Mouse (Mus musculus) hematopoietic stem cell, adult 5-6 weeks (primary cell): ENCODE results near the gene Dnah17. TPM values are rescaled to one million over a fixed set of nuclear protein-coding genes. Genes with fewer than 3 reads are reported as not detected.

Source experiments
- ATAC-seq, 2 experiments: fragments of 125-278 bp in 1 of 2; replicated peaks in 1 of 2; 2 replicates each; pipeline ENCODE4 v1.8.0; 2016 to 2017; ENCODE audit warnings: inconsistent platforms in 2 of 2, mild to moderate bottlenecking in 2 of 2, moderate number of reproducible peaks in 2 of 2, low read depth in 1 of 2, moderate TSS enrichment in 1 of 2; ENCODE audit not compliant: low FRiP score in 2 of 2, poor library complexity in 2 of 2, severe bottlenecking in 2 of 2, insufficient read depth in 1 of 2, low TSS enrichment in 1 of 2
- total RNA-seq: library from RNA; stranded (forward); fragments of 172-1452, 232-1000 nt; gene quantifications from 2 replicates; pipeline ENCODE4 v1.2.3, GENCODE M21; 2017

Dnah17 gene
- 0.10 and 1.1 TPM in 2 replicates for total RNA-seq

- no peak for ATAC-seq
These were observed at the start of gene Dnah17 for GRCm38 (mm10) chr11:118130534-118130933. Dnah17 (minus strand) TSS chr11:118130634.

DNA sequence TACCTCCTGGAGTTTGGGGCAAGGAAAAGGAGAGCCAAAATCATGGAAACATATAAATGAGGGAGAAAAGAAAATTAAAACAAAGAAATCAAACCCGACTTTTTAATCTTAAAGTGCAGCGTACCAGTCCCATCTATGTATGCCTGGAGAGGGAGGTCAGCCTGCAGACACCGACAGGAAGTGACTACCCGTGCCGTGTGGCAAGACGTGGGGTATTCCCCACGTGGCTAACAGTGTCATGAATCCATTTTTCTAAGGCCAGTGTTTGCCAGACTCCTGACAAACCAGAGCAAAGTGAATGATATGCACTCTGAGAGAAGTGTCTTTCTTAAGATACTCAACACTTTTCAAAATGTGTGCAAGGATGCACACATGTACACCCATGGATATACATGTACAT lies 49.8 kb upstream of the Dnah17 start:
- ATAC-seq: no peak

DNA sequence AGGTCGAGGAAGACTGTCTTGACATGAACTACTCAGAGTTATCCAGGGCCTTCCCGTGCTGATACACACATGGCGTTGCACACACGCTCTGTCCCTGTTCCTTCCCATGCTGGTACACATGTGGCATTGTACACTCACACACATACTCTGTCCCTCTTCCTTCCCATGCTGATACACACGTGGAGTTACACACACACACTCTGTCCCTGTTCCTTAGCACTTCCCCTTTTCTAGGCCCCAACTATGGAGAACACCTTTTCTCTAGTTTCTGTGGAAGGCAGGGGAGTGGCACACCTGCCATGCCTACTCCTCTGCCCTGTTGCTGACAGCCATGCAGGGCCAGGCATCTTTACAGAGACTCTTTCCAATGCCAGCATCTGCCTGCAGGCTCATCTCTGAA lies 47.8 kb upstream of the Dnah17 start:
- 0 out of 4 replicates have a peak, but pooled peaks have one; percentile 23 to 44 for ATAC-seq

DNA sequence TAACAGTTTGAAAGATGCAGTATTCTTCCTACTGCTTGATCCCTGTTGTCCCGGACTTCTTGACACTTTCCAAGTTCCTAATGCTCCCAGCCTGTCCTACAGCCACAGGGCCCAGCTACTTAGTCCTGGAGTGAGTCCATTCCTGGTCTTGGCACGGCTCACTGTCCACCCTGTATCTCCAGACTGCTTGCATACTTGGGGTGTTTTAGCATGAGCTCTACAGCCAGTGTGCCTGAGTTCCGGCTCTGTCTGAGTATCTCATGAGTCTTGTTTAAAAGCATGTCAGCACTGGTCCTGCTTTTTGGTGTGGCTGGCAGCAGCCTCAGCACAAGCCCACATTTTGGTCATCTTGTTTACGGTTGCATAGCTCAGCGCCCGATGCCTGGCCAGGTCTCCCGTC lies 44.3 kb upstream of the Dnah17 start:
- no peak for ATAC-seq

DNA sequence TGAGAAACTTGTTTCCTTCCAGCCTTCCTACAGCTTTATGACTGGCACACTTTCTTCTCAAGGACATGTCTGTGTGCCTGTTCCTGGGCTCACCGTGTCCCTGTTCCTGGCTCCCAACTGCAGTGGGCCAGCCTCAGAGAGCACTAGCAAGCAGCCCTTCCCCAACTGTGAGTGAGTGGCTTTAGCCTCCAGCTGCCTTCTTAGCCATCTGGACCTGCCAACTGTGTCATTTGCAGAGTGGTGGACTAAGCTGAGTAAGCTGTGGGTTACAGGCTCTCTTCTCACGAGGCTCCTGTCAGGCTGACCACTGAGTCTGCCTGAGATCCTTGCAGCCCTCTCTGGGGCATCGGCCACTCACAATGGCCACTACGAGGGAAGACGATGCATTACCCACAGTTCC lies 42.3 kb upstream of the Dnah17 start:
- no peak for ATAC-seq

DNA sequence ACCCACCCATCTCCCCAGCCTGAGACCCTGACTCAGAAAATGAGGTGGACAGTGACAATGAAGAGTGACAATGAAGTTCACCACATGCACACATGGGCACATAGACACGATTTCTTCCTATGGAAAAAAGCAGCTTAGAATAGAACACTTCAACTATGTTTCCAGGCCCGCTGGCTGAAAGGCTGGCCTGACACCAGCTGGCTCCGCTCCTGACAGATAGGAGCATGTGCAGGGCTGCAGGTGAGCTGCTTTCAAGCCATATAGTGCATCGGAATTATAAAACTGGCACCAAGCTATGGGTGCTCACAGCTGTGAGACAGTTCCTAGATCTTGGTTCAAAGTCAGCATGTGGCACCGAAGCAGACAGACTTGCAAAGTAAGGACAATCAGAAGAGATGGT lies 39.9 kb upstream of the Dnah17 start:
- ATAC-seq: no peak

GRCm38 (mm10) chr11:118168714-118169113 lies 38.3 kb upstream of the Dnah17 start:
- no peak for ATAC-seq

DNA sequence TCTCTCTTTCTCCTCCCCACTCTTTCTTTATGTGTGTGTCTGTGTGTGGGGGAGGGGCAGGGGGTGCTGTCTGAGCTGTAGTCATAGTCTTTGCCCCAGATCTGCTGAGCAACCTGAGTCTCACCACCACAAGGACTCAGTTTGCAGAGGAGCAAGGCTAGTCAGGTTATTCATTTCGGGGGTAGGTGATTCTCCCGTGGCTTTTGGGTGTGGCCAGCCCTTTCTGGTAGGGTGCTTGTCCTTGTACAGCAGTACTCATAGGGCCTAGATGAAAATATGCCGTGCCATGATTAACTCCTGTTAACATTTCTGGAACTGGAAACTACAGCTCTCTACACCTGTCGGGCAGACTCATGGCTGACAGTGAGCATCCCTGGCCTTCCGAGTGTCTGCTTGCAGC lies 36.2 kb upstream of the Dnah17 start:
- no peak for ATAC-seq

- no peak for ATAC-seq
These were observed 35.2 kb upstream of the Dnah17 start for GRCm38 (mm10) chr11:118165681-118166080.

GRCm38 (mm10) chr11:118164566-118164965 lies 34.1 kb upstream of the Dnah17 start:
- ATAC-seq: no peak

GRCm38 (mm10) chr11:118162245-118162644 lies 31.8 kb upstream of the Dnah17 start:
- ATAC-seq: no peak

- no peak for ATAC-seq
These were observed 30.8 kb upstream of the Dnah17 start for GRCm38 (mm10) chr11:118161240-118161639.

DNA sequence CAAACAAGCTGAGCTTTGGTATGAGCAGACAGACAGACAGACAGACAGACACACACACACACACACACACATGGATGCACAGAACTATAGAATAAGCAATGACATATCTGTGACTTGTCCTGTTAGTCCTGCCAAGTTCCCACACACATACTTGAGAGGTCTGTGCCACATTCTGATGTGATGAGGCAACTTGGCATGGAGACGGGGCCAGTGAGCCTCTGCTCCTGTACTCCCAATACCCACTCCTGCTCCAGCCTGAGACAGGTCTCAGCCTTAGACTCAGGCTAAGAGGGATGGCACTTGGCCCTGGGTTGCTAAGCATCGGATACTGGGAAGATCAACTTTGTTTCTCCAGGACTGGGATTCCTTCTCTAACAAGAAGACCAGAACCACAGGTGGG lies 30.3 kb upstream of the Dnah17 start:
- ATAC-seq: no peak

GRCm38 (mm10) chr11:118158753-118159152 lies 28.3 kb upstream of the Dnah17 start:
- ATAC-seq: no peak

- ATAC-seq: no peak
These were observed 26.1 kb upstream of the Dnah17 start for GRCm38 (mm10) chr11:118156480-118157060.

GRCm38 (mm10) chr11:118152964-118153363 lies 22.5 kb upstream of the Dnah17 start:
- ATAC-seq: peak; percentile 49 to 67

DNA sequence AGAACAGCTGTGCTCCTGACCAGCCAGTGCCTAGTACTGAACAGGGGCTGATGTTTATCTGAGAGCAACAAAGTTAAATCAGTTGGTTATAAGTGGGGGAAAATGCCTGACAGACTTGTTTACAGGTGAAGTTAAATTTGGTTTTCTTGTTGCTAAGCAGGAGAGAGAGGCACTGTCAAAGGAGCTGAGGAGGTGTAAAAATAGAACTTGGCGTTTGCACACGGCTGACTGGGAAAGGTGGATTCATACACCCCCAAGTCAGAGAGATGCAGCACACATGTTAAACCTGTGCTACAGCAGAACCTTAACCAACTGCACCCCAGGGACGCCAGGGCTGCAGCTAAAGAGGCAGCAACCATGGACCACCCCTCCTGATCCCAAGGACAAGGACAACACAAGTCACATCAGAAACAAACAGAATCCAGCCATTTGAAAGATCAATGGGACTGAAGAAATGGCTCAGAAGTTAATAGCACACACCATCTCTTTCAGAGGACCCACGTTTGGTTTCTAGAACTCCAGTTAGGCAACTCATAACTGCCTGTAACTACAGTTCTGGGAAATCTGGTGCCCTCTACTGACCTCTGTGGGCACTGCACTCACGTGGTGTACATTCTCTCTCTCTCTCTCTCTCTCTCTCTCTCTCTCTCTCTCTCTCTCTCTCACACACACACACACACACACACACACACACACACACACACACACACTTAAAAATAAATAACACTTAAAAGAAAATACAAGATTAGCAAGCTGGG lies 21.2 kb upstream of the Dnah17 start:
- ATAC-seq: no peak

DNA sequence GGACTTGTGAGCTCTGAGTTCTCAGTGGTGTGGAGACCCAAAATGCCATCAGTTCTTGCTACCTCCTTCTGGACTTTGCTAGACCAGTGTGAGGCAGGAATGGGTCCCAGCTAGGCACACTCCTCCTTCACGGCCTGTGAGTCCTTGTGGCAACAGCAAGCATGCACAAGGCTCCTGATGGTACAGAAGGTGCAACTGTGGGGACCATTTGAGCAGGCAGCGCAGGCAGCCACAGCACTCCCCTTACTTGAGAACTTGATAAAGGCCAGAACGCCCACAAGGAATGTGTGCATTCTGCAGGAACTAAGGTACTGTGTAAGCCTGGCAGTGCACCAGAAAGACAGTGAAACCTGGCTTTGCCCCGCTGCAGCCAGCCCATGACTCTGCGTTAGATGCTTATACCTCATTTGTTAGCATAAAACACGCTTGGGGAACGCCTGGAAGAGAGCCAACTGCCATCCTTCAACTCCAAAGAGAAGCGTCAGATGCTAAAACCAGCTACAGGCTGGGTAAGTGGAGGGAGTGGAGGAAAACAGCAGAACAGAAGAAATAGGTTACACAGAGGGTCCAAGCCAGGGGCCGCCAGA lies 19.8 kb upstream of the Dnah17 start:
- ATAC-seq: no peak
